Mouse (Mus musculus): ENCODE data around the gene Grem2. TPM values are rescaled to one million over a fixed set of nuclear protein-coding genes. Genes with fewer than 3 reads are reported as not detected.

The Grem2 gene
- total RNA-seq, 2 experiments from 2014 or later, result 13.5 to 16.2 TPM

GRCm38 (mm10) chr1:174788617-174789016 lies 133.0 kb downstream of the Grem2 start:
- no peak for DNase-seq (ENCODE audit: low spot score in 2 of 2)
